Mouse (Mus musculus): ENCODE measurements at regions not wholly inside any gene's neighbourhood (a gene's known extent, or its start where the extent isn't known, plus 50 kb on each side); places are given as distances from the start of the nearest gene placed in this dataset.

DNA sequence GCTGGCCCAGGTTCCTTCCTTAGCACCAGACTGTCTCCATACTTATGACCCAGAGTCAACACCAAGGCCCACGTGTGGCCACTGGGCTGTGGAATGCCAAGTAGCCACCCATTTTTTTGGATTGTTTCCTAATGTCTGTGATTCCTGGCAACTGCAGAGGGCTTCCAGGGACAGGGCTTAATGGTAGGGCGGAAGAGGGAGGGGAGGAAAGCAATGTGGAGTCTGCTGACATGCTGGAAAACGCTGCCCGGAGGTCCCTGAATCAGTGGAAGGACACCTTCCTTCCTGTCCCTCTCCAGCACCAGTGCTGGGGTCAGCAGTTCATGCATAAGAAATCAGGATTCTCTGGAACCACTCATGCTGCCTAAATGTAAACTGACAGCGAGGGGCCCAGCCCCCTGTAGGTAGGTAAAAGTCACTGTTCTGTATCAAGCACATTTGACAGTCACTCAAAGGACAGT, 90.8 kb downstream of the Iyd start:
- no peak for DNase-seq (ENCODE audit: low read depth, low spot score)

DNA sequence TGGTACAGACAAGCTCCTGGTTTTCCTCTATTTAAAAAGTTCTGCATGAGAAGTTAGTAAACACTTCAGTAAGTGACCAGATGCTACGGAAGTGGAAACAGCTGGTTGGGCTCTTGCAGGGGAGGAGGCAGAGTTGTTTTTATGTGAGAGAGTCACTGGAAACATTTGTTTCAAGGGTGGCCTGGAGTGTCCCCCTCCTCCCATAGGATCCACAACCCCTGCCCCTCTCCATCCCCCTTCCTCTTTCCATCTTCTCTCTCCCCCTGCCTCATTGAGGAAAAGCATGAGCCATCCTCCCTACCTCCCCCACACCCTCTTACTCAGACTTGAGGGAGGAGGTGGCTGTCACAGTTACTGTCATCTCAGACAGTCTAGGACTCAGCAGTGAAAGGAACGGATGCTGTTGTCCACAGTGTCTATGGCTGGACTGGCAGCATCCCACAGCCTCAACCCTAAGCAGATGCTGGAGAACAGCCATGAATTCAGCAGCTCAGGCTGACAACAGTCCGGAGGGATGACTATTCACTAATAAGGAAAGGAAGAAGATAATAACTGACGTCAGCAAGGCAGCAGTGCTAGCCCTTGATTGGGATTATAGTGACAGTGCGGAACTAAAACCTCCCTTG, 93.9 kb downstream of the Iyd start:
- DNase-seq (ENCODE audit: low read depth, low spot score), result no peak

DNA sequence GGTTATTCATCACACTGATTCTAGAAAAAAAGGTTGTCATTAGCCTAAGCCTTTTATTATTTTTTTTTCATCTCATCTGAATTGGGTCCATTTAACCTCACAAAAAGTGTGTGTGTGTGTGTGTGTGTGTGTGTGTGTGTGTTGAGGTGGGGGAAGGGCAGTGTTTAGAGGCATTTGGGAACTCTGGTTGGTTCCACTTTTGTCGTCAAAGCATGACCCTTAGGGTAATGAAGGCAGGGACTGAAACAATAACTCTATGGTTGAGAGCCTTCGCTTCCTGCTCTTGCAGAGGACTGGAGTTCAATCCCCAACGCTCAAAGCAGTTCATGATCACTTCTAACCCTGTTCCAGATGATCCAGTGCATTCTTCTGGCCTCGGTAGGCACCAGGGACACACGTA, 96.1 kb upstream of the Plekhg1 start:
- DNase-seq (ENCODE audit: low read depth, low spot score), result no peak

DNA sequence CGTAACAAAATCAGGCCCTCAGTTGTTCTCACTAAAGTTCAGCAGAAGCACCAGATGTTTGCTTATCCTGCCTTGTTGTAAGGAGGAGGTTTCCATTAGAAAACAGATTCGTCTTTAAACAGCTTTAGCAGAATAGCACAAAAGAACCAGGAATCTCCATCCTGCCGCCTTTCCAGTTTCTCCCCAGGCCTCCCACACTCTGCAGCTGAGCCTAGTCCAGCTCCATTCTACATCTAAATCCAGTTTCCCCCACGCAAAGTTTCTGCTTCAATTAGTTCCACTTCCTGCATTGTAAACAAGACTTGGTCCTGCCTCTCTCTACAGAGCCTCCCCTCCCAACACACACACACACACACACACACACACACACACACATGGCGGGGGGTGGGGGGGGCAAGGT, 95.1 kb upstream of the Plekhg1 start:
- peak; percentile 8 for DNase-seq (ENCODE audit: low read depth, low spot score)

DNA sequence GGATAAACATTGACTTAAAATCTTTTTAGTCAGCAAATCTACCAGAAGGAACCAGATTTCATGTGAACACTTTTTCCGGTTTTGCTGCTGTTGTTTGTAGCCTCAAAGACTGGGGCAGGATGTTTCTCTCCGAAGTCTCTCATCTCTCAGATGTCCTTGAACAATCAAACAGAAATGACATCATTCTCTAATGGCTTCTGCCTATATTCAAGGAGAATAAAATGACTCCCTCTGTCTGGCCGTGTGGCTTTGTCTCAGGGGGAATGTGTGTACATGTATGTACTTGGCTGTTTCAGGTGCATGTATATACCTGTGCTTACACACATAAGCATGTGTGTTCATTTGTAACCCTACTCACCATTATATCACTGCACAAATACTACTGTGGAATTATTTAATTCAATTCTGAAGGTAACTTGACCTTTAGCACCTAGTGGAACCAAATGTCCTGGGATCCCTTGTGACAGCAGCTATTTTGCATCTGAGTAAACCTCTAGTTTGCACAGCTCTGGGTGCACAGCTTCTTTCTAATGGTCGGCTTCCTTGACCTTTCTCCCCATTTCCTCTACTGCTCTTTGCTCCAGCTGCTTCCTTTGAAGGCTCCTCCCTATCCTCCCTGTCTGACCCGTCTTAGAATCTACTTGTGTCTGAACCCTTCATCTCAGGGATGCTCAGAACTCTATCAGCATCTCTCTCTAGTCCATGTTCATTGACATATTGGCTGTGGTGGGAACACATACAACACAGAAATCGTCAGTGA, 93.8 kb upstream of the Plekhg1 start:
- peak; percentile 82 for DNase-seq (ENCODE audit: low read depth, low spot score)

DNA sequence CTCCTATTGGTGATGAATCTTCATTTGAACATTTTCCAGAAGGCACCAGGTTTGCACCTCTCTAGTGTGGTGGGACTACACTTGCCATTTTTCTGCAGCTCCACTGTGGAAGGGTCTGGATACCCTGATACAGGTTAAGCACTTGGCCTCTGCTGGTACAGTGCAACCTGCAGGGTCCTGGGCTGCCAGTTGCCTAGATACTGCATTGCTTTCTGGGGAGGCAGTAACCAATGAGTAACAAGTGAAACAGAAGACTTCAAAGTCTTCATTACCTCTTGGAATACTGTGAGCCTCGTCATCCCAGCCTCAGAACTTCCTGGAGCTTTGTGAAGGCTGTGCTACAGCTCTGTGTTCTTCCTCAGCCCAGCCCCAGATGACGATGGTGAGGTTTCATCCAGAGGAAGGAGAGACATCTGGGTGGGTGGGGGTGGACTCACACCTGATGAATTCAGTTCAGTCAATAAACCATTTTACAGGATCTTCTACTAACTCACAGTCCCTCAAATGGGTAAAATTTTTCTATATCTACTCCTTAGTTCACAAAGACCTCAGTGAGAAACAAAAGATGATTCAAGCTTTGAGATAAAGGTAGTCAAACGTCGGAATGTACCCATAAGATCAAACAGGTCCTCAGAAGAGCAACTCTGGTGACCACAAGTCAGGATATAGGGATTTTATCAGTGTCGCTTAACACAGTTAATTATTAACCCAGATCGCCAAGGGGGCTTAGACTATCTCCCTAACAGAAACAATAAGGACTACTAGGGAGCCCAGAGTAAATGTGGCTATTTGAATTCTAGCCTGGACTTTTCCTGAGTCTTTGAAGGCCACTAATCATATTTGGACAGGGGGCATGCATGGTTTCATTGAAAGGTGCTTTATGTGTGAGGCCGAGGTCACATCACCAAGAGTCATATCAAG, 92.1 kb upstream of the Plekhg1 start:
- DNase-seq (ENCODE audit: low read depth, low spot score), result no peak

DNA sequence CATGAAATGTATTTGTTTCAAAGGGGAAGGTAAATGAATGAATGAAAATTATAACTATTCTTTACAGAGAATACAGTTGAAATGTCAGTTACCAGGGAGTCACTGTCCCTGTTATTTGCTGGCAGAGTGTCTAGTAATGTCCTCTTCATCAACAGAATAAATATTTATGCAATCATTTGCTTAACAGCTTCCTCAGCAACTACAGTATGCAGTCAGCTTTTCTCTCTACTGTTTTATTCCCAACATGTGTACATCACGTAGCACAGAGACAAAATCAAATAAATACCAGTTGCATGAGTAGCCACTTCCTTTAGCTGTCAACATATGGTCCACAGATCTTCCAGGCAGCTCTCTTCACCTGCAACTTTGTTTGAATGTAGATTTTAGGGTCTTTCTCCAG, 90.2 kb upstream of the Plekhg1 start:
- no peak for DNase-seq (ENCODE audit: low read depth, low spot score)

DNA sequence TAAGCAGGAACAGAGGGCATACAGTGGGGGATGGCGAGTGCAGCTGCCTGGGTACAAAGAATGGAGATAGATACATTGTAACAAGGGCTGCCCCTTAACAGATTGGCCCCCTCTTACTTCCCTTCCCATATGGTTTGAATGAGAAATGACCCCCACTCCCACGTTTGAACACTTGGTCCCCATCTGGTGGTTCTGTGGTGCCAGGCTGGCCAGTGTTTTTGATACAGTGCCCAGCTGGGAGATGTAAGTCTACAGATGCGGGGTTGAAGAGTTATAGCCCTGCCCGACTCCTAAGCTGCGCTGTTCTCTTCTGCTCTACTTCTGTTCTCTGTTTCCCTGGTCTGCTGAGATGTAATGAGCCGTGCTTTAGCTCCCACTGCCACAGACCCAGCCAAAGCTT, 89.6 kb upstream of the Plekhg1 start:
- DNase-seq (ENCODE audit: low read depth, low spot score), result no peak

DNA sequence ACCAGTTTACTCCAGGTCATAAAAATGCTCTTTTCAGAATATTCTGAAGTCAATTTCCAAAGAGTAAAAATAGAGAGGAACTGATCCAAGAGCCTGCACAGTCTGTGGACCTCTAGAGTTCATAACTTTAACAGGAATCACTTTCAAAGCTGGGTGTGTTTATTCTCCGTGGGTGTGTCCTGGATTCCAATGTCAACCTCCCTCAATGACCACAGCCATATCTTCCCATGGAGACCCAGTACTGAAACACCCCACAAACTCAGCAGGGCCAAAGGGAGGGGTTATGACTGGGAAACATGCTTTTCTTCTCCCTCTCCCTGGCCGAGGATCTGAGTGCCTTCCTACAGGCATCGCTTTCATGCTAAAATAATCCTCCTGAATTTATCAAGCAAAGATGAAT, 87.6 kb upstream of the Plekhg1 start:
- DNase-seq (ENCODE audit: low read depth, low spot score), result no peak

DNA sequence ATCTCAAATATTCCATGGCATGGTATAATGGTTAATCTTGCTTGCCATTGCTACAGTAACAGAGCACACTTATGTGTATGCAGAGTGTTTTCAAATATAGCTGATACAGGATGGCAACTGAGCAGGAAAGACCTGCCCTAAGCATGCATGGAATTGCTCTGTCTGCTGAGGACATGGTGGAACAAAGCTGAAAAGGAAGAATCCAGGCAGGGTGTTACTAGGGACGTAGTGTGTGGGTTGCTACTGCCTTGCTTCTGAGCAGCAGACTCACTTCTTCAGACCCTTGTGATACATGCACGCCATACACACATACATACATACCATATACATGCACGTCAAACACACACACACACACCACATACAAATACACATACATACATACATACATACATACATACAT, 84.1 kb upstream of the Plekhg1 start:
- DNase-seq (ENCODE audit: low read depth, low spot score), result no peak

DNA sequence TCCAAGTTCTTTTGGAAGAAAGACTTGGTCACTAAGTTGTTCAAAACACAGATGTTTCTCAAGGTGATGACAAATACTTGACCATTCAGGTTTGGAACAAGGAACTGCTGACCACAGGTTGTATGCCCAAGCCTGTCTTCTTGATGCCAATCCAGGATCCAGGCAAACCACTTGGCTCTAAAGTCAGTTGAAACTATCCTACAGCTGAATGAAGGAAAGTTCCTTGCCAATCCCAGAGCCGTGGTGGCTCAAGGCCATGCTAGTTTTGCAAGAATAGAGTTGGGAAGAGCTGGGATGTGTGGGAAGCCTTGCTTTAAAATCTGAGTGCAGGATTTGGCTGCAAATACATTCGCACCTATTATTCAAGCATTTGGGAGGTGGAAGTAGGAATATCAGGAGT, 78.0 kb upstream of the Plekhg1 start:
- peak; percentile 11 for DNase-seq (ENCODE audit: low read depth, low spot score)

DNA sequence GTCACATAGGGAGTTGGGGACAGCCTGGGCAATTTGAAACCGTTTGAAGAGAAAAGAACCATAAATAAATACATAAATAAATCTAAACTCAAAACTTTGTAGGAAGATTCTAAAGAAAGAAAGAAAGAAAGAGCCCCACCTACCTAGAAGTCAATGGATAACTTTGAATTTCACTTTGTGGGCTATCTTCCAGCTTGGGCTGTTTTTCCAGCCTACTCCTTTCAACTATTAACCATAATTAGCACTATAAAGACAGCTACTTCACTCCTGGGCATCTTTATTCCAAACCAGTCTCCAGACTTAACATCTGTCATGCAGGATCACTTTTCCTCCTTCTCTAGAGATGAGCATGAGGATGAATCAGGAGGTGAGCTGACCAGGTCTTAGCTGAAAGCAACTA, 77.6 kb upstream of the Plekhg1 start:
- peak; percentile 32 for DNase-seq (ENCODE audit: low read depth, low spot score)

DNA sequence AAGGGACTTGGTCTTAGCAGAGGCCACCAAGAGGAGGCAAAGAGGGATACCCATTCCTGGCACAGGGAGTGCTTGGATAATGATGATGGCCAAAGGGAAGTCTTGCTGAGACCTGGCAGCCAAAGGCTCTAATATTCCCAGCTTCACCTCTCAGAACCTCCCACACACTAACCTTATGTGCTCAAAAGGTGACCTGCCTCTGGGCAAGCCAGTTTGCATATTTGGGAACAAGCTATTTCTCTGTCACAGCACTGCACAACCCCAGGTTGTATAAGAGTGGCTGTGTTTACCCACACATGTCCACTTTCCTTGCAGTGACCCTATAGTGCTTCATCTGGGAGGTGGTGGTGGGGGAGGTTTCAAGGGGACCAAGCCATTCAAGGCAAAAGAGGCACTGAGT, 76.9 kb upstream of the Plekhg1 start:
- DNase-seq (ENCODE audit: low read depth, low spot score), result no peak

DNA sequence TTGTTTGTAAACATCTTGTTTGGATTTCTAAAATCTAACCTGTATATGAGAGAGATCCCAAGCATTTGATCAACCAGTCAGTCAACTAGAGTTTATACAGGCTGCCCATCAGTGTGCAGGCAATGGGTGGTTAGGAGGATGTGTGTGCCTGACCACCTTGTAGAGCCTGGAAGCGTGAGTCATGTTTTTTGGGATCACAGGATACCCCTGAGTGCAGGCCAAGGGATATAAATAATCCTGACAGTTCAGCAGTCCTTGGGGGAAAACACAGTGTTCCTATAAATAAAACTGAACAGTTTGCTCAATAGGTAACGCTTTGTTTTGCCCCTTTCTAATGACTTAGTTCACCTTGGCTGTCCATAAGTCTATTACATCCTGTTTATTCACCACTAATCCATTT, 55.7 kb upstream of the Plekhg1 start:
- no peak for DNase-seq (ENCODE audit: low read depth, low spot score)
